Mouse (Mus musculus) embryonic facial prominence, embryonic 12.5 days (tissue): ENCODE measurements around the gene Agbl3. TPM values are rescaled to one million over a fixed set of nuclear protein-coding genes. Genes with fewer than 3 reads are reported as not detected.

Experiments
- ATAC-seq: fragments of 200-750 bp; cut with Nextera tagmentation; 2 replicates; pipeline ENCODE4 v1.8.0; 2017; ENCODE audit not compliant: insufficient number of reproducible peaks, insufficient read depth, low FRiP score, low TSS enrichment
- H3K27ac ChIP-seq: fragments of 300-500 bp; sonication (generic); 2 replicates; pipeline ENCODE4 v1.5.1; 2016; ENCODE audit warnings: mild to moderate bottlenecking
- H3K27me3 ChIP-seq: fragments of 300-500 bp; sonication (generic); 2 replicates; pipeline ENCODE4 v1.6.1; 2016; ENCODE audit warnings: mild to moderate bottlenecking, moderate library complexity
- H3K36me3 ChIP-seq: fragments of 300-500 bp; sonication (generic); 2 replicates; pipeline ENCODE4 v1.6.1; 2016; ENCODE audit warnings: mild to moderate bottlenecking
- H3K4me1 ChIP-seq: fragments of 300-500 bp; sonication (generic); 2 replicates; pipeline ENCODE4 v1.6.1; 2016
- H3K4me2 ChIP-seq: fragments of 300-500 bp; sonication (generic); replicated peaks from 2 replicates; pipeline ENCODE4 v1.6.1; 2016; ENCODE audit warnings: mild to moderate bottlenecking, moderate library complexity
- H3K4me3 ChIP-seq: fragments of 300-500 bp; sonication (generic); 2 replicates; pipeline ENCODE4 v1.5.1; 2016; ENCODE audit warnings: mild to moderate bottlenecking
- H3K9ac ChIP-seq: fragments of 300-500 bp; sonication (generic); 2 replicates; pipeline ENCODE4 v1.6.1; 2016; ENCODE audit warnings: mild to moderate bottlenecking, moderate library complexity
- H3K9me3 ChIP-seq: fragments of 300-500 bp; sonication (generic); 2 replicates; pipeline ENCODE4 v1.6.1; 2016; ENCODE audit warnings: mild to moderate bottlenecking, moderate library complexity
- WGBS: fragments of 180-500 bp; shearing (Covaris S2); methylation state at CpG from one replicate; pipeline ENCODE4 v1.1.7; 2016; 5-methylcytosine and 5-hydroxymethylcytosine counted together
- polyA plus RNA-seq: library from polyadenylated mRNA; unstranded; fragments of >200 nt; fragmentation: Nextera tagmentation; extraction: Ambion mirVana; gene quantifications from 2 replicates; pipeline ENCODE4 v1.2.1, GENCODE M21; 2016

Gene Agbl3
- polyA plus RNA-seq, 1 experiment from 2014 or later = 9.4 TPM

DNA sequence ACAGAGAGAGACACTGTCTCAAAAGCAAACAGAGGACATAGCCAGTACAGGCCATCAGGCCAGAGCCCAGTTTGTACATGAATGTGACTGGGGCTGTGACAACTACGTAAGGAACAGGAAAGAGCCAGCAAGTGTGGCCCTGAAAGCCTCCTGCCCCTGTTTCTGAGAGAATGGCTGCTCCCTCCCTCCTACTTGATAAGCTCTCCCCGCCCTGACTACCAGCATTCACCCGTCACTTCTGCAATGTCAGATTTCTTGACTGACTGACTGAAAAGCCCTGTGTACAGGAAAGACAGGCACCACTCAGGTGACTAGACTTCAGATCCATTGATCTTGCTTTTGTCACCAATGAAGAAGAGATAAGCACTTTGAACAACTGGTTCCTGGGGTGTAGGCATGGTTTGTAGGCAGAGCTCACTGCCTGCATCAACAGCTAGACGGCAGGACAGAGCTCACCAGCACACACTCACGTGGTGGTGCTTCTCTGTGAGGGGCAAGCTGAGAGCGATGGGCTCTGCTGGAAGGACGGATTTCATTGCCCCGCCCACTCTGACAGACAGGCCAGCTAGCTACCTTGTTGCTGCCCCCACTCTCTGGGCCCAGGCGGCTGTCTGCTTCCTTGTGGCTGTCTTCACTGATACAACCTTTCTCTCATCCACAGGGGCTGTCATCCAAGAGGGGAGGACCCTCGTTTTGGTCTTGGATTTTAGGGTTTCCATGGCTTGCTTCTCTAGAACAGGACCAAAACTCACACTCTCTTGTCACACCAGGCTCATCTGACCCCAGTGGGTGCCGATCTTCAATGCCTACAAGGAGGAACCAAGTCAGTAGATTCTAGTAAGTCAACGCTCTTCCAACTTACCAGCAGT lies 96.0 kb downstream of the Agbl3 start:
- Histone ChIP-seq H3K4me1 (peaks cover 28% of the 10 kb centered on the region), H3K36me3 (peaks cover 18% of the 10 kb centered on the region; the same call in 1 of the 2 replicates), H3K4me2 (peak overlapping the region; percentile 75), H3K4me3 (peak overlapping the region; percentile 67; the same call in 1 of the 2 replicates), H3K27me3 (no peaks in the 10 kb centered on the region), H3K9me3 (no peaks in the 10 kb centered on the region), H3K27ac (peak overlapping the region; percentile 94; the same call in 1 of the 2 replicates), H3K9ac (peak overlapping the region; percentile 84; the same call in 1 of the 2 replicates)
- ATAC-seq = no peak
- WGBS = 57% methylated on average over 12 of the region's 12 CpGs

DNA sequence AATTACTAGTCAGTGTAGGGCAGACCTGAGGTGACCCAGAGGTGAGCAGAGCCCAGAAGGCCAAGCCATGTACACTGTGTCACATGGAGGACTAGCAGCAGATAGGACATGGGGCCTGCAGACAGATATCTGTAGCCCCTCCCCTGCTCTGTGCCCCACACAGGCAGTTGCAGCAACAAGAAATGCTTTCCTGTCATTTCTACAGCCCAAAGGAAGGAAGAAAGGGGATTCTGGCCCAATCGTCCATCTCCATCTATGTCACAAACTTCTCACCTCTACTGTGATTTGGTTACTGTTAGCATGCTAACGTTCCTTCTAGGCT lies 96.6 kb downstream of the Agbl3 start:
- Histone ChIP-seq H3K4me2 (peak overlapping the region; percentile 75), H3K36me3 (peaks cover 21% of the 10 kb centered on the region; the same call in 1 of the 2 replicates), H3K27me3 (no peaks in the 10 kb centered on the region), H3K27ac (peak overlapping the region; percentile 94), H3K4me3 (peak overlapping the region; percentile 67), H3K9me3 (no peaks in the 10 kb centered on the region), H3K9ac (peak overlapping the region; percentile 84), H3K4me1 (peaks cover 28% of the 10 kb centered on the region)
- no peak for ATAC-seq
- whole genome bisulfite sequencing = 30% methylated on average over 2 of the region's 2 CpGs

DNA sequence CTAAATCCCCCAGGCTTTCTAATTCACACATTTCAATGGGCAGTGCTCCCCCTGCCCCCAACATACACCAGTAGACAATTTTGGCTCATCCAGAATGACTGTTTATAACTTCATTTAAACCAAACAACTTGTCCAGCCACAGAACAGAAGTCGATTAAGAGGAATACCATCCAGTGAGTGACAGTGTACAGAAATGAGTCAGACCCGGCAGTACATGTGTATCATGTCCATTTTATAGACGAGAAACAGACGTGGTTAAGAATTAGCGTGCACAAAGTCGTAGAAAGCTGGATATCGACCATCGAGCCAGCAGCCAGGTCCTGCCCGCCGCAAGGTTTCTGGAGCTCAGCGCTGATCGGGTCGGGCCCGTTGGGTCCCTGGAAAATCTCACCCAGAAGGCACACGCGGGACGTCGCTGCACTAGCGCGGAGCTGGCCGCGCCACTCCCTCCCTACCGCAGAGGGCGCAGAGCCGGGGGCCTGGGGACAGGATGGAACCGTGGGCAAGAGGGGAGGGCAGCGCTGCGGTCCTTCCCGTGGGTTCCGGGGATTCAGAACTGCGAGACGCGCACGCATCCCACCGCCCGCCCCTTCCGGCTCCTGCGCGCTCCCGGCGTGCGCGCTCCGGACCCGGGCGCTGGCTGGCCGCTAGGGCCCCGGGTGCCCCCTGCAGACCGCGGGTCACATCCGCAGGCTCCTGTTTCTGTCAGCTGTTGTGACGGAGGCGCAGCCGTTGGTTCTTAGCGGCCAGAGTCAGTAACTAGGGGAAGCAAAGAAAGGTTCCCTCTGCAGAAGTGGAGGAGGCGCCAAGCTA lies 97.5 kb downstream of the Agbl3 start, which contains the start of gene Cyren:
TSS of gene Cyren (minus strand) at position 552 of the 813 bp plus-strand sequence.
- under 1% methylated on average over 52 of the region's 56 CpGs for WGBS
- Histone ChIP-seq H3K27me3 (no peaks in the 10 kb centered on the region), H3K4me3 (peak within 1 kb of the TSS; percentile 67), H3K36me3 (peaks cover 29% of the 10 kb centered on the region), H3K27ac (peak within 1 kb of the TSS; percentile 94), H3K4me1 (peaks cover 28% of the 10 kb centered on the region), H3K9ac (peak within 1 kb of the TSS; percentile 84), H3K4me2 (peak within 1 kb of the TSS; percentile 75), H3K9me3 (no peaks in the 10 kb centered on the region)
- ATAC-seq = peak; percentile 89

DNA sequence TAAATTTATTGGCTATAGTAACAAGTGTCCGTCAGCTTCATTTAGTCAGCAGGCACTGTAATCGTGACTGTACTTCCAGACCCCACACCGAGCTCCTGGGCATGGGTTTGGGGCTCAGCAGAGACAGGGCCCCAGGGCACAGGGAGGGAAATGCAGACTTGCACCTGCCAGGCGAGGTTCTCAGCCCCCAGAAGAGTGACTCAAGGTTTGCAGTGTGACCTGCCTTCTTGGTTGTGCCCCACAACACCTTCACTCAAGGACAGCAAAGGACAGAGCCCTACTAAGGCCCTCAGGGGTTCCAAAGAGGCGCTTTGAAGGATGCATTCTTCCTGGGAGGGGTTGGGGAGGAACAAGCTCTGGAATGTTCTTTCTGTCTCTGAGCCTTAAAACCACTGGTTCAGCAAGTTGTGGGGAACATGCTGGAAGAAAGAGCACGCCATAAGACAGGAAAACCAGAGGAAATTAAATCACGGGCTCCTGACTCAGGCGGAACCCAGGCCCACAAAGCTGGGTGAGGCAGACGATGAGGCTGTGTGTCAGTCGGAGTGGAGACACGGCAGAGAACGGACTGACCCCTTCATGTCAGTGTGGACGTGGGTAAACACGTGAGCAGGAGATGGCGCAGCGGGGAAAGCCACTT lies 99.0 kb downstream of the Agbl3 start:
- no peak overlapping the region for H3K4me2 ChIP-seq
- H3K9ac ChIP-seq = no peak overlapping the region
- peaks cover 27% of the 10 kb centered on the region for H3K4me1 ChIP-seq
- H3K27ac ChIP-seq = no peak overlapping the region
- H3K9me3 ChIP-seq = no peaks in the 10 kb centered on the region
- peaks cover 37% of the 10 kb centered on the region for H3K36me3 ChIP-seq
- H3K27me3 ChIP-seq = no peaks in the 10 kb centered on the region
- 83% methylated on average over 16 of the region's 16 CpGs for WGBS
- no peak overlapping the region for H3K4me3 ChIP-seq
- ATAC-seq = no peak

DNA sequence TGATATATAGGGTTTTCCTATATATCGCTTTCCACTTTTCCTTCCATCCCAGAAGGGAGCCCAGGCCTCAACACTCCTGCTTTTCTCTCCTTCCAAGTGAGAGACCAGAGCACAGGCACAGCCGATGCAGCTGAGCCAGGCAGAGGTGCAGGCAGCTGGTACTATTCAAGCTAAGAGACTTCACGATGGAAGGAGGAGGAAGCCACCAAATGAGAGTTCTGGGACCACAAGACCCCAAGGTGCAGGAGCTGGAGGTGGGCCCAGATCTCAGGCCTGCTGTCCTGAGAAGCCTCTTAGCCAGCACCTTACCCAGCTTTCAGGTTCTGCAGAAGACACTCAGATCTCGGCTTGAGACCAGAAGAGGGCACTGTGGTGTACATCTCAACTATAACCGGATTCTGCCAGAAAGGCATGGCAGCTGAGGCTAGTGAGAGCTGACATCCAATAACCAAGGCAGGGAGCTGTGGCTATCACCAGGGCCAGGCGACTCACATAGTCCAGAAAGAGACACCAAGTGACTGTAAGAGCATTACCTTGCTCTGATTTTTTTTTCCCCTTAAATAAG lies 99.8 kb downstream of the Agbl3 start:
- Histone ChIP-seq H3K4me2 (no peak overlapping the region), H3K9ac (no peak overlapping the region), H3K4me3 (no peak overlapping the region), H3K4me1 (peaks cover 22% of the 10 kb centered on the region), H3K27me3 (no peaks in the 10 kb centered on the region), H3K27ac (no peak overlapping the region), H3K36me3 (peaks cover 37% of the 10 kb centered on the region), H3K9me3 (no peaks in the 10 kb centered on the region)
- 50% methylated on average over 6 of the region's 6 CpGs for WGBS
- no peak for ATAC-seq

DNA sequence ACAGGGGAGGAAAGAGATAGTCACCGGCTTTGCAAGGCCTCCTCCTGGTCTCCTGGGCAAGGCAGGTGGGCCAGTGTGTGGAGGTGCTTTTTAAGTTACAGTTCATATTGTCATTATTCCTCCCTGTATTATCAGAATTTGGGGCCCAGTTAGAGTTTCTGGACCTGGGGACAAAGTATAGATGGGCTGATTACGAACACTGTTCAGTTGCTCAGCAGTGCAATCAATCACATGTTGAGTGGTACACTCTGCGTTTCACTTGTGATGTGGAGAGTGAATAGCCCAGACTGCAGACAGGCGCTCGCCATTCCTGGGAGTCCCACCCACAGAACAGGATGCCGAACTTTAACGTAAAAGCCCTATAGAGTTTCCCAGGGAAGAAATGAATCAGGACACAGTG lies 104.5 kb downstream of the Agbl3 start:
- Histone ChIP-seq H3K27ac (no peak overlapping the region), H3K4me3 (no peak overlapping the region), H3K9ac (no peak overlapping the region), H3K4me1 (peaks cover 9% of the 10 kb centered on the region; the same call in 1 of the 2 replicates), H3K27me3 (no peaks in the 10 kb centered on the region), H3K9me3 (no peaks in the 10 kb centered on the region), H3K4me2 (no peak overlapping the region), H3K36me3 (peaks cover 49% of the 10 kb centered on the region)
- WGBS = 91% methylated on average over 7 of the region's 7 CpGs
- no peak for ATAC-seq

DNA sequence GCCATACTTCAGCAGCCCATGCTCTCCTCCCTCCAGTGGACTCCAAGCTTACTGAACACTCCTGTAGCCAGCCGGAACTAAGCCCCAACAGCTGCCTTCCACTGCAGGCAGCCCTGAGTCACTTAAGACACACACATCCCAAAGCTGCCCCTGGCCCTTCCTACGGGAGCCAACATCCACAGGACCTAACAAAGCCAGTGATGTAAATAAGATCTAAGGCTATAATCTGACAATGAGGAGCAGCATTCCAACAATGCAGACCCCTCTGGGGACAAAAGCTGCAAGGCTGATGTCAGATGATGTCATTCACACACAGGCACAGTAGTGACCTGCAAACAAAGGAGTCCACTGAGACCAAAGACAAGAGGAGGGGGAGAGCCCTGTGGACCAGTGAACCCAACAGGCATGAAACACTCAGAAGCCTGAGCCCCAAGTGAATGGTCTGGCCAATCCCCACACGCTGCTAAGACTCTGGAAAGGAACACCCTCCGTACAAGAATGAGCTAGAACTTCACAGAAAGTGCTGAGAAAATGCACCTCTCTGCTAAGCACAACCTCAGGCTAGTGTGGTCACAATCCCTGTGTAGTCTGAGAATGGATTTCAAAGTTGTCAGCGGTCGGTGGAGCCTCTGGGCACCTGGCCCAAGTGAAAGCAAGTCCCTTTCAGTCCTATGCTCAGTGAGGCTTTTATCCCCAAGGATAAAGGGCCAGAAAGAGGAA lies 107.1 kb downstream of the Agbl3 start:
- Histone ChIP-seq H3K27ac (peak overlapping the region; percentile 42; the same call in 1 of the 2 replicates), H3K9ac (no peak overlapping the region)

DNA sequence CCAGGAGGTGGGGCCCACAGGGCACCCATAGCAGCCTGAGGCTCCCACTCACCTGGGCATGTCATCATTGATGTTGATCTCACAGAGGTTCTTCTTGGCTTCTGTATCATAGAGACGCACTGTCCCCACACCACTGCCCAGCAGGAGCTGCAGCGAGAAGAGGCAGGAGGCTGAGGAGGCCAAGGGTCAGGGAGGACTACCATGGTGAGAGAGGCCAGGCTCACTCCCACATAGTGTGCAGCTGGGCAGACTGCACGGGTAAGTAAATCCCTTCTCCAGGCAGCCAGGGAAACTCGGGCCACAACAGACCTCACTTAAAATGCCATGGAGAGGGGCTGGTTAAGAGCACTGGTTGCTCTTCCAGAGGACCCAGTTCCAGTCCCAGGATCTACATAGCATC lies 109.0 kb downstream of the Agbl3 start:
- no peaks in the 10 kb centered on the region for H3K9me3 ChIP-seq
- ATAC-seq = no peak
- no peak overlapping the region for H3K4me3 ChIP-seq
- no peak overlapping the region for H3K4me2 ChIP-seq
- H3K9ac ChIP-seq = no peak overlapping the region
- H3K27me3 ChIP-seq = no peaks in the 10 kb centered on the region
- no peak overlapping the region for H3K27ac ChIP-seq
- WGBS = 57% methylated on average over 4 of the region's 4 CpGs
- H3K4me1 ChIP-seq = peaks cover 9% of the 10 kb centered on the region; the same call in 1 of the 2 replicates
- peaks cover 59% of the 10 kb centered on the region for H3K36me3 ChIP-seq

More for the DNA sequence above, 107.1 kb downstream of the Agbl3 start:
- no peak overlapping the region for H3K4me3 ChIP-seq
- H3K4me1 ChIP-seq = peaks cover 9% of the 10 kb centered on the region; the same call in 1 of the 2 replicates
- H3K9me3 ChIP-seq = no peaks in the 10 kb centered on the region
- peak; percentile 68 for ATAC-seq
- H3K4me2 ChIP-seq = no peak overlapping the region
- 56% methylated on average over 6 of the region's 6 CpGs for WGBS
- no peaks in the 10 kb centered on the region for H3K27me3 ChIP-seq
- peaks cover 56% of the 10 kb centered on the region for H3K36me3 ChIP-seq

DNA sequence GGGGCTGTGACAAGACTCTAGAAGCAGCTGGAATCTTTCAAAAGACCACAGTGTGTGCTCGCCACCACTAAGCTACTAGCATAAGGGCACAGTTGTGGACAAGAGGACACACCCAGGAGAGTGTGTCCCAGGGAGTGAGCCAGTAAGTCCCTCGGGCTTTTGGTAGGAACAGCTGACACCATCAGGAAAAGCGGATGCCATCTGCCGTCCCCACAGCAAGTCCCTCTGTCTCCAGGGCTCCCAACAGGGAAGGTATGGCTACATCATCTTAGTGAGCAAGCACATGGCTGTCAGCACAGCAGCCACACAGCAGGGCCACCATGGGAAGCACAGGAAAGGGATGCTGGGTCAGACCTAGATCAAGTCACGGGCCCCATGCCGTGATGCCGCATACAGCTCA lies 115.3 kb downstream of the Agbl3 start:
- Histone ChIP-seq H3K4me2 (no peak overlapping the region), H3K9ac (no peak overlapping the region), H3K27me3 (no peaks in the 10 kb centered on the region), H3K36me3 (peaks cover 74% of the 10 kb centered on the region), H3K4me1 (no peaks in the 10 kb centered on the region), H3K9me3 (no peaks in the 10 kb centered on the region), H3K27ac (no peak overlapping the region), H3K4me3 (no peak overlapping the region)
- no peak for ATAC-seq
- 87% methylated on average over 7 of the region's 7 CpGs for WGBS

DNA sequence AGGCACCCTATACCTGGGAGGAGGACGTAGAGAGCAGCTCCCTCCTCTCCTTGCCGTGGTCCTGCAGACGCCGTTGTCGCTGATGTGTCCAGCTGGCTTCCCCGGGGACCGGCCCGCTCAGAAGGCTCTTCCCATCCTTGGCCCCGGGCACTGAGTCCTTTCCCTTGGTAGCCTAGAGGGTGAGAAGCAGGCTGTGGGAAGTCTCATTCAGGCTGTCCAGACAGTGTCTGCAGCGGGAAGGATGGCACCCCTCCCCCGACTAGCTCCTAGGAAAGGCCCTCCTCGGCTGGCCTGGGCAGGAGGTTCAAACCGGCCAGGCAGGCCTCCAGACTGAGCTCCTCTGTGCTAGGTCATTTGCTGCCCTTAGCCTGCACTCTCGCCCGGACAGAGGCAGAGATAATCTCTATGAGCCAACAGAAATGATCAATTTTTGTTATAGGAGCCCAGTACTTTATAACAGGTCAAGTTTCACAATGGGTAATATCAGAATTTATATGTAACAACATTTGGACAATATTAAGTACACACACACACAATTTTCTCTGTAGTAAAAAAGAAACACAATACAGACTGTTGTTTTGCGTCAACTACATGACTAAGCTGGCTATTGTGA lies 116.0 kb downstream of the Agbl3 start:
- Histone ChIP-seq H3K36me3 (peaks cover 74% of the 10 kb centered on the region), H3K4me1 (no peaks in the 10 kb centered on the region), H3K9me3 (no peaks in the 10 kb centered on the region), H3K27me3 (no peaks in the 10 kb centered on the region), H3K4me3 (no peak overlapping the region), H3K27ac (no peak overlapping the region), H3K4me2 (no peak overlapping the region), H3K9ac (no peak overlapping the region)
- ATAC-seq = no peak
- WGBS = 47% methylated on average over 16 of the region's 16 CpGs
